Comparison of ENCODE assay signal across 10 mouse cellular contexts in genomic region chr5:34822431-34823149, GRCm38 (mm10).
"Had no signal": no experiment of that assay in that cellular context is flagged by ENCODE, and none has a peak within 500 bp of the region (broad histone marks: within the 10 kb centered on the region; RNA-seq: fewer than 3 reads in every experiment).

No protein-coding gene starts in this region.

- DNase-seq: kidney, adult 2 months; kidney, postnatal 36 days; left cerebral cortex, postnatal 4 days; lung, adult 18-20 months; thymus, adult 2 months had no signal

- H3K27ac ChIP-seq: kidney, postnatal 0 days; limb, embryonic 13.5 days; liver, embryonic 14.5 days; midbrain, embryonic 12.5 days; neural tube, embryonic 15.5 days had no signal

- H3K4me2 ChIP-seq: limb, embryonic 13.5 days; midbrain, embryonic 12.5 days; neural tube, embryonic 15.5 days had no signal

- H3K4me1 ChIP-seq: limb, embryonic 13.5 days; midbrain, embryonic 12.5 days; neural tube, embryonic 15.5 days had no signal

- H3K9ac ChIP-seq: limb, embryonic 13.5 days; liver, embryonic 14.5 days; midbrain, embryonic 12.5 days; neural tube, embryonic 15.5 days had no signal

- H3K9me3 ChIP-seq: limb, embryonic 13.5 days; midbrain, embryonic 12.5 days; neural tube, embryonic 15.5 days had no signal

- H3K4me3 ChIP-seq: limb, embryonic 13.5 days; midbrain, embryonic 12.5 days; neural tube, embryonic 15.5 days had no signal

- H3K27me3 ChIP-seq: limb, embryonic 13.5 days; midbrain, embryonic 12.5 days; neural tube, embryonic 15.5 days had no signal
